1 mouse cellular context compared by ENCODE assay signal in the genomic region with DNA sequence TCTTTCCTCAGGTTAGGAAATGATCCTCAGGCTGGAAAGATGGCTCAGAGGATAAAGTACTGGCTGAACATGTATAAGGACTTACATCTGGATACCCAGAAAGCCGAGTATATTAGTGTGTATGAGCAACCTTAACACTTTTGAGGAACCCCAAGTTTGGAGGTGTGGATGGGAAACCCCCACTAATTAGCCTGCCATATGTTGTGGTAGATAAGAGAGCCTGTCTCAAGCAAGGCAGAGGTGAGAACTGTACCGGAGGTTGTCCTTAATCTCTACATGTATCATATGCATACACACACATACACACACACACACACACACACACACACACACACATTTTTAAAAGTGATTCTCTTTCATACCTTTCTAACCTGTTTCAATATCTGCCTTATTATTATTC.
TF ChIP-seq lines count a peak whose summit lies in the region.

No protein-coding gene starts in this region.

TF ChIP-seq in MEL, 35 proteins besides CTCF, POLR2A, EP300 and RAD21 (continued from another document):
- TF ChIP-seq ELF1 (IDR thresholded peaks at IDR 0.05; ENCODE audit: low read depth, low read length) (no peak), HCFC1 (IDR thresholded peaks at IDR 0.05; ENCODE audit: low read depth, low read length) (no peak), MXI1 (IDR thresholded peaks at IDR 0.05; ENCODE audit: low read depth, low read length) (no peak), E2F4 (IDR thresholded peaks at IDR 0.05; ENCODE audit: borderline replicate concordance, low read depth, low read length) (no peak), GABPA (IDR thresholded peaks at IDR 0.05; ENCODE audit: low read depth, low read length) (no peak), TBP (IDR thresholded peaks at IDR 0.05; ENCODE audit: low read depth, low read length) (no peak), RCOR1 (IDR thresholded peaks at IDR 0.05; ENCODE audit: low read depth, low read length) (peak; percentile 64; the same call in 1 of the 2 replicates)
